Mouse (Mus musculus) adrenal gland, postnatal 36 days (tissue): ENCODE data around the gene Mpst. TPM values are rescaled to one million over a fixed set of nuclear protein-coding genes. Genes with fewer than 3 reads are reported as not detected.

Source experiments
- DNase-seq, 2 experiments: peaks; one replicate each; pipeline ENCODE4 v3.0.0; 2021; ENCODE audit warnings: mixed read lengths in 1 of 2
- total RNA-seq, 2 experiments: library from RNA; stranded (reverse); gene quantifications; 2 replicates each; pipeline ENCODE4 v1.2.3; 2021

Gene Mpst
- total RNA-seq, 2 experiments from 2014 or later, result 38.8 to 57.7 TPM

- DNase-seq, result peak; percentile 95 to 96
These were observed 30.4 kb downstream of the Mpst start for GRCm38 (mm10) chr15:78436380-78437192.

- peak; percentile 77 to 82 for DNase-seq
These were observed 31.2 kb downstream of the Mpst start for GRCm38 (mm10) chr15:78437237-78438017.

- DNase-seq, result peak; percentile 74 to 77
These were observed 31.8 kb downstream of the Mpst start for GRCm38 (mm10) chr15:78438018-78438394.

- no peak for DNase-seq
These were observed 32.3 kb downstream of the Mpst start for GRCm38 (mm10) chr15:78438505-78438904.

GRCm38 (mm10) chr15:78438973-78439372, 32.8 kb downstream of the Mpst start:
- DNase-seq, result no peak

- DNase-seq, result no peak
These were observed 36.0 kb downstream of the Mpst start for GRCm38 (mm10) chr15:78442231-78442630.

GRCm38 (mm10) chr15:78443857-78444256, 37.6 kb downstream of the Mpst start:
- no peak for DNase-seq

GRCm38 (mm10) chr15:78447121-78447520, 40.9 kb downstream of the Mpst start:
- DNase-seq, result peak in 1 of 2 experiments; percentile 71

- peak; percentile 96 to 99 for DNase-seq
These were observed 41.7 kb downstream of the Mpst start for GRCm38 (mm10) chr15:78447746-78448535.

GRCm38 (mm10) chr15:78449131-78449530, 42.9 kb downstream of the Mpst start:
- no peak for DNase-seq

- DNase-seq, result peak; percentile 80 to 84
These were observed 43.6 kb downstream of the Mpst start for GRCm38 (mm10) chr15:78449694-78450418.

GRCm38 (mm10) chr15:78450419-78450768, 44.2 kb downstream of the Mpst start:
- no peak for DNase-seq

- no peak for DNase-seq
These were observed 45.0 kb downstream of the Mpst start for GRCm38 (mm10) chr15:78451201-78451600.

GRCm38 (mm10) chr15:78452929-78453328, 46.7 kb downstream of the Mpst start:
- DNase-seq, result no peak

- DNase-seq, result peak; percentile 58 to 61
These were observed 49.0 kb downstream of the Mpst start for GRCm38 (mm10) chr15:78455168-78455567.

GRCm38 (mm10) chr15:78456051-78456450, 49.8 kb downstream of the Mpst start:
- no peak for DNase-seq

- DNase-seq, result no peak
These were observed 51.0 kb downstream of the Mpst start for GRCm38 (mm10) chr15:78457193-78457592.

- DNase-seq, result no peak
These were observed 56.8 kb downstream of the Mpst start for GRCm38 (mm10) chr15:78462981-78463380.
